Mouse (Mus musculus): Measurements from ENCODE around the gene Lsm3. TPM values are rescaled to one million over a fixed set of nuclear protein-coding genes. Genes with fewer than 3 reads are reported as not detected.

The Lsm3 gene
- total and polyA plus RNA-seq, 3 experiments = 238 to 259 TPM; not detected in 1

- TF ChIP-seq ETS1 (IDR thresholded peaks at IDR 0.05; ENCODE audit: low read depth, low read length) (no peak), TAL1 (IDR thresholded peaks at IDR 0.05; ENCODE audit: low read length) (no peak)
These were observed 25.9 kb upstream of the Lsm3 start (continued) for GRCm38 (mm10) chr6:91489872-91490271.

DNA sequence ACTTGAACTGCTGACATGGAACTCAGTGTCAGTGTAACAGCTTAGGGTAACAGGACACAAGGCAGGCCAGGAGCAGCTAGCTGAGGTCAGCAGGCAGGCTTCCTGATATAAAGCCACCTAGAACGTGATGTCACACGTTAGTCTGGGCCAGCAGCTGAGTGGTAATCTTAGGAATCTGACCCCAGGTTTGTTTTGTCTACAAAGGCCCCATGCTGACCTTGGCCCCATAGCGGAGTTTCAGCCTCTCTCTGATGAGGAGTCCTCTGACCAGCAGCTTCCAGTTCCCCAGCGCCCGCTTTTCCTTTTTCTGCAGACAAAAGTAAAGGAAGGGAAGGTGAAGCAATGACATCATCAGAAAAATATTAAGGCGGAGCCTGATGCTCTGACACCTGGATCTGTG lies 24.7 kb upstream of the Lsm3 start:
- H3K9me3 ChIP-seq (replicated peaks; ENCODE audit: insufficient read depth, low read length) = no peaks in the 10 kb centered on the region
- H3K4me3 ChIP-seq (ENCODE audit: control insufficient read depth in 1 of 2, insufficient read depth in 1 of 2, low read depth in 2 of 2, low read length in 2 of 2) = no peak overlapping the region
- H3K4me1 ChIP-seq (ENCODE audit: control insufficient read depth in 1 of 2, insufficient read depth in 2 of 2, low read length in 2 of 2) = no peaks in the 10 kb centered on the region
- TF ChIP-seq NELFE (IDR thresholded peaks at IDR 0.05; ENCODE audit: low read depth, low read length) = no peak
- no peak for TF ChIP-seq MAFK (IDR thresholded peaks at IDR 0.05; ENCODE audit: borderline replicate concordance, low read depth, low read length)
- TF ChIP-seq NRF1 (IDR thresholded peaks at IDR 0.05; ENCODE audit: insufficient read depth, low read depth, low read length, poor library complexity, severe bottlenecking) = no peak
- TF ChIP-seq KAT2A (conservative IDR thresholded peaks at IDR 0.05; ENCODE audit: low read depth, low read length) = no peak
- no peak for TF ChIP-seq ETS1 (IDR thresholded peaks at IDR 0.05; ENCODE audit: low read depth, low read length)
- no peak for TF ChIP-seq MAX (IDR thresholded peaks at IDR 0.05; ENCODE audit: low read length)
- TF ChIP-seq MEF2A (IDR thresholded peaks at IDR 0.05; ENCODE audit: extremely low read depth, insufficient replicate concordance, low read depth, low read length, poor library complexity, severe bottlenecking) = no peak
- no peak for TF ChIP-seq HCFC1 (IDR thresholded peaks at IDR 0.05; ENCODE audit: low read depth, low read length)
- no peak for TF ChIP-seq ZNF384 (IDR thresholded peaks at IDR 0.05; ENCODE audit: low read depth, low read length)
- TF ChIP-seq MXI1 (IDR thresholded peaks at IDR 0.05; ENCODE audit: low read depth, low read length) = no peak
- no peak for TF ChIP-seq RCOR1 (IDR thresholded peaks at IDR 0.05; ENCODE audit: low read depth, low read length)
- TF ChIP-seq CHD2 (IDR thresholded peaks at IDR 0.05; ENCODE audit: low read length) = no peak
- no peak for TF ChIP-seq POLR2AphosphoS2 (IDR thresholded peaks at IDR 0.05; ENCODE audit: low read length)
- DNase-seq (ENCODE audit: low read depth, low spot score) = no peak
- no peak overlapping the region for H3K27ac ChIP-seq (ENCODE audit: control insufficient read depth, low read depth, low read length)
- no peaks in the 10 kb centered on the region for H3K79me2 ChIP-seq (ENCODE audit: control insufficient read depth, insufficient read depth, low read length, poor library complexity)
- no peaks in the 10 kb centered on the region; a peak in 1 of 4 replicates for H3K36me3 ChIP-seq (ENCODE audit: control insufficient read depth in 1 of 2, insufficient read depth in 2 of 2, low read length in 2 of 2)
- no peak overlapping the region for H3K9ac ChIP-seq (ENCODE audit: control insufficient read depth, low read depth, low read length, poor library complexity, severe bottlenecking)
- H3K27me3 ChIP-seq (ENCODE audit: control insufficient read depth in 1 of 2, insufficient read depth in 2 of 2, low read length in 2 of 2) = no peaks in the 10 kb centered on the region

DNA sequence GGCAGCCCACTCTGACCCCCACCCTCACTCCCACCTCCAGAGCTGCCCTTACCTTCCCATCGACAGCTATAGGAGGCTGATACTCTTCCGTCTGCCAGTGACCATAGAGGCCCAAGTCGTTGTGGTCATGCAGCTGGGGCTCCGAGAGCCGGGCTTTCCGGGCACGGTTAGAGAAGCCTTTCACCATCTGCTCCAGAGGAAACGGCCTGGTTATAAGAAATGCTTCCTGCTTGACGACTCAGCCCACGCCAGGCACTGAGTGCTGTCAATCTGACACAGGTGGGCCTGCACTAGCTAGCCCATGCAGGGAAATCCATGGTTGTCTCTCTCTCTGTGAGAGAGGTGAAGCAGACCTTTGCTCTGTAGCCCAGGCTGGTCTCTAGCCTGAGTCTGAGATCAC lies 22.7 kb upstream of the Lsm3 start:
- no peak overlapping the region for H3K27ac ChIP-seq (ENCODE audit: control insufficient read depth, low read depth, low read length)
- H3K9ac ChIP-seq (ENCODE audit: control insufficient read depth, low read depth, low read length, poor library complexity, severe bottlenecking) = no peak overlapping the region
- H3K36me3 ChIP-seq (ENCODE audit: control insufficient read depth in 1 of 2, insufficient read depth in 2 of 2, low read length in 2 of 2) = no peaks in the 10 kb centered on the region
- no peaks in the 10 kb centered on the region for H3K79me2 ChIP-seq (ENCODE audit: control insufficient read depth, insufficient read depth, low read length, poor library complexity)
- DNase-seq (ENCODE audit: low read depth, low spot score) = no peak
- H3K4me1 ChIP-seq (ENCODE audit: control insufficient read depth in 1 of 2, insufficient read depth in 2 of 2, low read length in 2 of 2) = no peaks in the 10 kb centered on the region
- TF ChIP-seq MYC (IDR thresholded peaks at IDR 0.05; ENCODE audit: low read depth, low read length) = no peak
- TF ChIP-seq TCF12 (IDR thresholded peaks at IDR 0.05; ENCODE audit: low read depth, low read length) = no peak
- no peak for TF ChIP-seq TAL1 (IDR thresholded peaks at IDR 0.05; ENCODE audit: low read length)
- no peak for TF ChIP-seq E2F4 (IDR thresholded peaks at IDR 0.05; ENCODE audit: borderline replicate concordance, low read depth, low read length)
- TF ChIP-seq ETS1 (IDR thresholded peaks at IDR 0.05; ENCODE audit: low read depth, low read length) = no peak
- no peak for TF ChIP-seq RAD21 (IDR thresholded peaks at IDR 0.05; ENCODE audit: low read depth, low read length)
- no peak for TF ChIP-seq BHLHE40 (IDR thresholded peaks at IDR 0.05; ENCODE audit: borderline replicate concordance, low read depth, low read length)
- TF ChIP-seq RCOR1 (IDR thresholded peaks at IDR 0.05; ENCODE audit: low read depth, low read length) = no peak
- no peak for TF ChIP-seq EP300 (IDR thresholded peaks at IDR 0.05; ENCODE audit: low read depth in 1 of 2, low read length in 2 of 2)
- TF ChIP-seq MAZ (IDR thresholded peaks at IDR 0.05; ENCODE audit: low read depth, low read length) = no peak
- no peak for TF ChIP-seq POLR2AphosphoS2 (IDR thresholded peaks at IDR 0.05; ENCODE audit: low read length)
- TF ChIP-seq ZC3H11A (IDR thresholded peaks at IDR 0.05; ENCODE audit: low read depth, low read length) = no peak
- no peaks in the 10 kb centered on the region for H3K9me3 ChIP-seq (replicated peaks; ENCODE audit: insufficient read depth, low read length)
- H3K27me3 ChIP-seq (ENCODE audit: control insufficient read depth in 1 of 2, insufficient read depth in 2 of 2, low read length in 2 of 2) = no peaks in the 10 kb centered on the region
- H3K4me3 ChIP-seq (ENCODE audit: control insufficient read depth in 1 of 2, insufficient read depth in 1 of 2, low read depth in 2 of 2, low read length in 2 of 2) = no peak overlapping the region
